Mouse (Mus musculus) E14TG2a.4 (cell line): Measurements from ENCODE around the gene Adgrg5.

Source experiments
- H3K27me3 ChIP-seq: 2 replicates; pipeline ENCODE4 v1.6.1; 2014; ENCODE audit warnings: low read length, control low read depth; ENCODE audit not compliant: insufficient read depth
- H3K36me3 ChIP-seq: 2 replicates; pipeline ENCODE4 v1.6.1; 2014; ENCODE audit warnings: low read length, control low read depth; ENCODE audit not compliant: insufficient read depth
- H3K4me1 ChIP-seq: replicated peaks from 2 replicates; pipeline ENCODE4 v1.6.1; 2014; ENCODE audit warnings: low read depth, low read length, control low read depth
- H3K4me3 ChIP-seq: replicated peaks from 2 replicates; pipeline ENCODE4 v1.5.1; 2014; ENCODE audit warnings: mild to moderate bottlenecking, low read length
- H3K9me3 ChIP-seq: 2 replicates; pipeline ENCODE4 v1.6.1; 2014; ENCODE audit warnings: low read length, control low read depth
- CTCF ChIP-seq: conservative IDR thresholded peaks from 2 replicates; pipeline ENCODE4 v1.5.1; 2014; ENCODE audit warnings: low read length
- NANOG ChIP-seq: IDR thresholded peaks from 2 replicates; pipeline ENCODE4 v1.6.1; 2014; ENCODE audit warnings: borderline replicate concordance, low read length, mixed read lengths
- POU5F1 ChIP-seq: IDR thresholded peaks from 2 replicates; pipeline ENCODE4 v1.6.1; 2014; ENCODE audit warnings: low read length, borderline replicate concordance

Adgrg5 gene

DNA sequence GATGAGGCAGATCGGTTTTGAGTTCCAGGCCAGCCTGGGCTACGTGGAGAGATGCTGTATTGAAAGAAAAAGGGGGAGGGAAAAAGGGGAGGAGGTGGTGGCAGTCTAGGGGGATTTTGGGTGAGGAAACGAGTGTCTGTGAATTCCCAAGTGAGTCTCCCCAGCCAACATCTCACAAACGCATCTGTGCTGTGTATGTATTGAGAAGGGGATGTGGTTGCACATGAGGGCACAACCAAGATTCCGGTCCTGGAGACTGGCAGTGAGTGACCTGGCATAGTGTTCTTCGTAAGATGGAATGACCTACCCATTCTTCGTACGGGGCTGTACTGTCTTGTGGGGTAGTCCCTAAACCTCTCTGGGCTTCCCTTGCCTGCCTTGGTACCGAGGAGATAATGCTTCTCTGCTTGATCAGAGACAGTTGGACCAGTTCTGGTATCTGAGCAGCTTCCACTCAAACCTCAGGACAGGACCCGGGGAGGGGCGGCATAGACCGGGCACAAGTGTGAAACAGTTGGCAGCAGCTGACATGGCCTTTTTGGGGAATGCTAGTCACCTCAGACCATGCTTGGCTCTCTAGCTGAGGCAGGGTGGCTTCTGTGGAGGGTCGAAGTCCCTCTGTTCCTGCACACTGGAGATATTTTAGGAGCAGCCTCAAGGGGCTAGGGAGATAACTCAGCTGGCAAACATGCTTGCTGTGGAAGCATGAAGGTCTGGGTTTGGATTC is 55.3 kb downstream of the Adgrg5 start:
- Histone ChIP-seq H3K4me1 (peaks cover 85% of the 10 kb centered on the region), H3K36me3 (no peaks in the 10 kb centered on the region), H3K27me3 (peaks cover 32% of the 10 kb centered on the region), H3K4me3 (no peak overlapping the region), H3K9me3 (no peaks in the 10 kb centered on the region)
- TF ChIP-seq NANOG: no peak
- no peak for TF ChIP-seq POU5F1
- no peak for TF ChIP-seq CTCF

DNA sequence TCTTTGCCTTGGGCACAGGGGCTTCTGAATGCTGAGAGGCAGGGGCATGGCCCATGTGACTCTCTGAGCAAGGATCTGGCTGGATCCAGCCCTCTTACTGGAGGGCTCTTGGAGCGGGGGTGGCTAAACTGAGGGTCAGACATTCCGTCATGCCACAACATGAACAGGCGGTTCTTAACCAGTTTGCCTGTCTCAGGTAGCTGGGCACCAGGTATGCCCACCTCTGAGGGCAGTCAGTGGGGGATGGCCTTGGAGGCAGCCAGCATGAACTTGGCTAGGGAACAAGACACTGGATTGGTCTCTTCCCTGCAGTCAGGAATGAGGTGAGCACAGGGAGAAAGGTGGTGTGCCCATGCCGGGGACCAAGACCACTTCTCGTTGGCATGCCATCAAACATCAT is 56.7 kb downstream of the Adgrg5 start:
- Histone ChIP-seq H3K4me3 (no peak overlapping the region), H3K9me3 (no peaks in the 10 kb centered on the region), H3K27me3 (peaks cover 26% of the 10 kb centered on the region), H3K36me3 (no peaks in the 10 kb centered on the region), H3K4me1 (peaks cover 85% of the 10 kb centered on the region)
- no peak for TF ChIP-seq CTCF
- no peak for TF ChIP-seq NANOG
- no peak for TF ChIP-seq POU5F1

DNA sequence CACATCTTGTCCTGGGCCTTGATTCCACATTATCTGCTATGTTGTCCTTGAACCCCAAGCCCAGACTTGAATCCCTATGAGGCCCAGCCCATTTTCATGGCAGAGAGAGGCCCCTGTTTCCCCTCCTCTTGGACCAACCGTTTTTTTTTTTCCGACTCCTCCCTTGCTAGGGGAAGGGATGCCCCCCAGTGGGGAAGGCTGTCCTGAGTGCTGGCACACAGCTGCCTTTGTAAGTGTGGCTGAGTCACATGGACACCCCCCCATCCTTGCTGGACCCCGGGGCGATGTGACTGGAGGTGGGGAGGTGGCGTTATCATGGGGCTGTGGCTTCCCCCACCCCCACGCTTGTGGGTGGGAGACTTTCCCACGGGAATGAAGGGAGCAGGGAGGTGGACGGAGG is 57.5 kb downstream of the Adgrg5 start:
- peaks cover 31% of the 10 kb centered on the region for H3K27me3 ChIP-seq
- no peaks in the 10 kb centered on the region for H3K9me3 ChIP-seq
- peaks cover 84% of the 10 kb centered on the region for H3K4me1 ChIP-seq
- H3K36me3 ChIP-seq: no peaks in the 10 kb centered on the region
- no peak overlapping the region for H3K4me3 ChIP-seq
- TF ChIP-seq CTCF (no peak), NANOG (no peak), POU5F1 (no peak)

DNA sequence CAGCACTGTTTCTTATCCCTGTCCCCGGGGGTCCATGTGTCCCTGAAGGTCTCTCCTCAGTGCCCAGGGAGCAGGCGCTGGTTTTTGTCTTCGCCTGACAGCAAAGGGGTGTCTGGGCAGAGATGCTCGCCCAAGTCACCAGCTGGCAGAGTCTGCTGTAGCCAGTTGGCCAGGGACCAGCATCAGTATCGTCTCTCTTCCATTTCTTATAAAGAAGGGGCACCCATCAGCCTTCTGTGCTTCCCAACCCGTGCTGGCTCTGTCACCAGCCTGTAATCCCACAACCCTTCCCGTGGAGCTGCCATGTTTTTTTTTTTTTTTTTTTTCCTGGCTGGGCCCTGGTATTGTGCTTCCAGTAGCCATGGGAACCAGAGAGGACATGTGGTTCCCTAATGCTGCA is 58.4 kb downstream of the Adgrg5 start:
- H3K4me1 ChIP-seq: peaks cover 84% of the 10 kb centered on the region

DNA sequence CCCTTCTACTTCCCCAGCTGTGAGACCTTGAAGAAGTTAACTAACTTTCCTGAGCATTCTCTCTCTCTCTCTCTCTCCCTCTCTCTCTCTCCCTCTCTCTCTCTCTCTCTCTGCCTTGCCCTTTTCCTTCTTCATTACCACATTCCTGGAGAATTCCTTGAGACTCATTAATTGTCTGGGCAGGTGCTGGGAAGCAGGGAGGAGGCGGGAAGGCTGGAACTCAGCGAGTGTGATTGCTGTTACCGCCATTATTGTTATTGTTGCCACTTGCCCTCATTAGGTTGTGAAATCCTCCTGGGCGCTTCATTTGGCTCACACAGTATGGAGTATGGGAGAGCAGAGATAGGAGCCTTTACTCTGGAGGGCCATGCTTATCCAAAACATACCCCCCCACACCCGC is 59.7 kb downstream of the Adgrg5 start:
- Histone ChIP-seq H3K27me3 (peaks cover 29% of the 10 kb centered on the region), H3K36me3 (no peaks in the 10 kb centered on the region), H3K9me3 (no peaks in the 10 kb centered on the region), H3K4me1 (peaks cover 74% of the 10 kb centered on the region), H3K4me3 (no peak overlapping the region)
- no peak for TF ChIP-seq CTCF

More for the DNA sequence above, 58.4 kb downstream of the Adgrg5 start:
- peaks cover 32% of the 10 kb centered on the region for H3K27me3 ChIP-seq
- no peaks in the 10 kb centered on the region for H3K9me3 ChIP-seq
- no peak overlapping the region for H3K4me3 ChIP-seq
- no peak for TF ChIP-seq POU5F1
- TF ChIP-seq NANOG: no peak
- no peak for TF ChIP-seq CTCF
- H3K36me3 ChIP-seq: no peaks in the 10 kb centered on the region

DNA sequence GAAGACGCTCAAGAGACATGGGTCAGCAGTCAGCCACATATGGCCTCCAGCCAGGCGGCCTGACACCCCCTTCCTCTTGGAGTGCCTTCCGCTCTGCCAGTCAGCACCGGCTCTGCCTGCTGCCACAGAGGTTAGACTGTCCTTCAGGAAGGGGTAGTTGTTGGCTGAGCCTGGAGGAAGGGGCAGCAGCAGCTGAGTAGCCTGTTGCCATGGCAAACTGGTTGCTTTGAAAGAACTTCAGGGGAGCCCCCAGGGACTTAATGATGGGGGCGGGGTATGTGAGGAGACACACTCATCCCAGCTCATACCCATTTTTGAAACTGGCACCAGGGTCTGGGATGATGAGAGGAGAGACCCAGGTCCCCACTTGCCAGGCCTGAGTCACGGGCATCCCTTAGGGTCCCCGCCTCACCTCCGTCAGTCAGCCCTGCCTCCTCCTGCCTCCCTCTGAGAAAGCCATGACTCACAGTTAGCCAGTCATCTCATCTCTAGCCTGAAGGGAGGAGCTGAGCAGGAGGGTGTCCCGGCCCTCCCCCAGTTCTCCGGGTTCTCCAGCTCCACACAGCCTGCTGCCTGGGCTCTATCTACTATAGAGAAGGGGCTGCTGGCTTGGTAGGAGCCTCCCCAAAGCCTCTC is 60.5 kb downstream of the Adgrg5 start:
- Histone ChIP-seq H3K9me3 (no peaks in the 10 kb centered on the region), H3K4me1 (peaks cover 69% of the 10 kb centered on the region), H3K4me3 (peak overlapping the region; percentile 23; the same call in 1 of the 2 replicates), H3K36me3 (no peaks in the 10 kb centered on the region), H3K27me3 (peaks cover 27% of the 10 kb centered on the region)
- no peak for TF ChIP-seq CTCF
- TF ChIP-seq POU5F1: no peak
- no peak for TF ChIP-seq NANOG

DNA sequence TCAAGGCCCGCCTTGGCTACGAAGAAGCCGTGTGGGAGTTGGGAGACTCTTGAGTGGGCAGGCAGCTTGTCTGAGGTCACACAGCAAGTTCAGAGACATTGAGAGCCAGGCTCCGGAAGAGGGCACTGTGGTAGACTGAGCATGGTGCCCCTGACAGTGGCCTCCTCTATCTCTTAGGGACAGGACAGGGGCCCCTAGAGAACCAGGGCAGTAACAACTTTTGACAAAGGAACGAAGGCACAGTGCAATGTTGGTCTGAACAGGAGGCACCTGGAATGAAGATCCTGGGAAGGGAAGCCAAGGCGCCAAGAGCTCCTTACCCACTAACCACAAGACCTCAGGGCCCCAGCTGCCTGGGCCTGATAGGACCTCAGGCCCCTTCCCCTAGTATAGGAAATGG is 61.5 kb downstream of the Adgrg5 start:
- Histone ChIP-seq H3K9me3 (no peaks in the 10 kb centered on the region), H3K36me3 (no peaks in the 10 kb centered on the region), H3K4me3 (no peak overlapping the region), H3K27me3 (peaks cover 23% of the 10 kb centered on the region; the same call in 1 of the 2 replicates), H3K4me1 (peaks cover 67% of the 10 kb centered on the region)
- no peak for TF ChIP-seq POU5F1
- no peak for TF ChIP-seq NANOG
- no peak for TF ChIP-seq CTCF

DNA sequence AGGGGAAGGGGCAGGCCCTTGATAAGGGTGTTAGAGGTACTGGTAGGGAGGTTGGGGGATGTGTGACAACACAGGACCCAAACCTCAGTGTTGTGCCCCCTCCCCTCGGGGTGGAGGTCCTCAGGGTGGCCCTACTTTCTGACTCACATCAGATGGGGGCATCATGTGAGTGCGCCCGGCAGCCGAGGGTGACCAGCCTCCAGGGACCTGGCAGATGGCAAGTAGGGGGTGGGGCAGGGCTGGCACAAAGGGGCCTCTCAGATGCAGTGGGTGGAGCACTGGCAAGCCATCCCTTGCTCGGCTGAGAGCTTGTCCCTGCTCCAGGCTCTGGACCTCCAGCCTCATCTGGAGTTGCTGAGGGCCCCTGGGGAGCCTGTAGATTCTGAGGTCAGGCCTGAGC is 63.2 kb downstream of the Adgrg5 start:
- no peak for TF ChIP-seq POU5F1
- TF ChIP-seq CTCF: no peak
- Histone ChIP-seq H3K4me3 (no peak overlapping the region), H3K27me3 (peaks cover 20% of the 10 kb centered on the region; the same call in 1 of the 2 replicates), H3K9me3 (no peaks in the 10 kb centered on the region), H3K36me3 (no peaks in the 10 kb centered on the region), H3K4me1 (peaks cover 67% of the 10 kb centered on the region)

DNA sequence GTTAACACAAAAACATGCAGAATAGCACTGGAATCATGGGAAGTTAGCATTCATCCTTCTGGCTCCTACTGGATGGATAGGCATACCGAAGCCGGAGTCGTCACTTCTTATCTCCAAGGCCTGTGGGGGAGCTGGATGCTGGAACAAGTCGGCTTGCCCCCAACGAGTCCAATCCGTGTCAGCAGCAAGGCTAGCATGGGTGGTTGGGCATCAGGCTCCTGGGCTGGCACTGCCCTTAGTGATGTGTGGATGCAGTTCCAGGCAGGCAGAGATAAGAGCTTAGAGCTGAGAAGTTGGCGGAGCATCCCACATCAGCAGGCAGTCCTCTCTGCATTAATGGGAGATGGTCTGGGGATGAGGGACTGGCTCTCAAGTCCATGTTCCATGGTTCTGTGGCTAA is 64.1 kb downstream of the Adgrg5 start:
- Histone ChIP-seq H3K4me3 (no peak overlapping the region), H3K4me1 (peaks cover 62% of the 10 kb centered on the region), H3K36me3 (no peaks in the 10 kb centered on the region), H3K27me3 (peaks cover 28% of the 10 kb centered on the region), H3K9me3 (no peaks in the 10 kb centered on the region)
- TF ChIP-seq POU5F1: no peak
- no peak for TF ChIP-seq CTCF
- no peak for TF ChIP-seq NANOG
